Mouse (Mus musculus): ENCODE results near the gene Btbd1.

The Btbd1 gene

GRCm38 (mm10) chr7:81777667-81778218 lies 51.5 kb downstream of the Btbd1 start:
- no peak for DNase-seq (ENCODE audit: low spot score)

- DNase-seq (ENCODE audit: low spot score), result no peak
Observed at GRCm38 (mm10) chr7:81775325-81775724, 53.9 kb downstream of the Btbd1 start.

- no peak for DNase-seq (ENCODE audit: low spot score)
Observed at GRCm38 (mm10) chr7:81772786-81773539, 56.3 kb downstream of the Btbd1 start.

- DNase-seq (ENCODE audit: low spot score), result peak; percentile 14
Observed at GRCm38 (mm10) chr7:81763110-81763845, 66.0 kb downstream of the Btbd1 start.

GRCm38 (mm10) chr7:81762180-81763109 lies 66.8 kb downstream of the Btbd1 start, which contains the start of gene Ramac:
Gene Ramac (plus strand): TSS chr7:81762925.
- DNase-seq (ENCODE audit: low spot score), result peak; percentile 91

GRCm38 (mm10) chr7:81747956-81748355 lies 81.3 kb downstream of the Btbd1 start:
- DNase-seq (ENCODE audit: low spot score), result no peak

- DNase-seq (ENCODE audit: low spot score), result peak; percentile 46
Observed at GRCm38 (mm10) chr7:81744145-81744544, 85.1 kb downstream of the Btbd1 start.
